Mouse (Mus musculus): Measurements from ENCODE around the gene Gm10382. TPM values are rescaled to one million over a fixed set of nuclear protein-coding genes. Genes with fewer than 3 reads are reported as not detected.

Gene Gm10382
- polyA plus RNA-seq, 1 experiment from 2014 or later = 4.1 TPM

DNA sequence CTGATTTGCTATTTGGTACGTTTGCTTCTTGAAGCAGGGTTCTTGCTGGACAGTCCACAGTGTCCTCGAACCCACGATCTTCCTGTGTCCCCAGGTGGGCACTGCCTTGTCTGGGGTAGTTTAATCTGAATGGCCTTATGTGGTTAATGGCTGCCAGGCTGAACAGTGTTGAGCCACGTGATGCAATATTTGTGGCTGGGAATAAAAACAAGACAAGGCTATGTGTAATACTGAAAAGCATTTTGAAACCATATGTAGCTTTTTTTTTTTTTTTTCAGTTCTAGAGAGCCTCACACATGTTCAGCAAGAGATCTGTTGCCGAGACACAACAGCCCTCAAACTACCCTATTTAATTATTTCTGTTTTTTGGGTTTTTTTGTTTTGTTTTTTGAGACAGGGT lies 21.0 kb upstream of the Gm10382 start:
- ChIA-PET POLR2A (interaction anchor here (1.5 kb wide), 1 partner anchor 95 kb away, joined by 7 read pairs; no protein-coding TSS in a partner anchor), CTCF (interaction anchor here (0.6 to 4.7 kb wide), 20 partner anchors 8 to 473 kb away, joined by 3 to 36 read pairs (median 4); partner anchors contain the start of gene Scarb1)
- DNase-seq (ENCODE audit: low read depth, low spot score) (no peak), ATAC-seq (no peak)
- in situ Hi-C loops (cut with MboI; ENCODE audit: low pct_unique_long_range_greater_than_20kb) = no loop called here
- H3K27me3 ChIP-seq = no peaks in the 10 kb centered on the region
- no peak for TF ChIP-seq CTCF (IDR thresholded peaks at IDR 0.05)

DNA sequence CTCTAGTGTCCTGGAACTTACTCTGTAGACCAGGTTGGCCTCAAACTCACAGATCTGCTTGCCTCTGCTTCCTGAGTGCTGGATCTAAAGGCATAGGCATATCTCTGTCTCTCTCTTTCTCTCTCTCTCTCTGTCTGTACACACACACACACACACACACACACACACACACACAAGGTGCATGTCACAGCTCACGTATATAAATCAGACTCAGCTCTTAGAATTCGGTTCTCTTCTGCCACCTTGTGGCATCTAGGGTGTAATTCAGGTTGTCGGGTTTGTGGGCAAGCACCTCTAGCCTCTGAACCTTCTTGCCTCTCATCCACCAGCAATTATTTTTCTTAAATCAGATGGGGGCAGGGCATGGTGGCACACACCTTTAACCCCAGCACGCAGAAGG lies 20.6 kb upstream of the Gm10382 start:
- DNase-seq (ENCODE audit: low read depth, low spot score) = no peak
- ChIA-PET CTCF (interaction anchor here (0.6 to 4.7 kb wide), 20 partner anchors 9 to 473 kb away, joined by 3 to 36 read pairs (median 4); partner anchors contain the start of gene Scarb1), POLR2A (interaction anchor here (1.5 kb wide), 1 partner anchor 95 kb away, joined by 7 read pairs; no protein-coding TSS in a partner anchor)
- TF ChIP-seq CTCF (IDR thresholded peaks at IDR 0.05) = peak; percentile 84
- in situ Hi-C loops (cut with MboI; ENCODE audit: low pct_unique_long_range_greater_than_20kb) = no loop called here
- ATAC-seq = peak; percentile 17
- no peaks in the 10 kb centered on the region for H3K27me3 ChIP-seq

DNA sequence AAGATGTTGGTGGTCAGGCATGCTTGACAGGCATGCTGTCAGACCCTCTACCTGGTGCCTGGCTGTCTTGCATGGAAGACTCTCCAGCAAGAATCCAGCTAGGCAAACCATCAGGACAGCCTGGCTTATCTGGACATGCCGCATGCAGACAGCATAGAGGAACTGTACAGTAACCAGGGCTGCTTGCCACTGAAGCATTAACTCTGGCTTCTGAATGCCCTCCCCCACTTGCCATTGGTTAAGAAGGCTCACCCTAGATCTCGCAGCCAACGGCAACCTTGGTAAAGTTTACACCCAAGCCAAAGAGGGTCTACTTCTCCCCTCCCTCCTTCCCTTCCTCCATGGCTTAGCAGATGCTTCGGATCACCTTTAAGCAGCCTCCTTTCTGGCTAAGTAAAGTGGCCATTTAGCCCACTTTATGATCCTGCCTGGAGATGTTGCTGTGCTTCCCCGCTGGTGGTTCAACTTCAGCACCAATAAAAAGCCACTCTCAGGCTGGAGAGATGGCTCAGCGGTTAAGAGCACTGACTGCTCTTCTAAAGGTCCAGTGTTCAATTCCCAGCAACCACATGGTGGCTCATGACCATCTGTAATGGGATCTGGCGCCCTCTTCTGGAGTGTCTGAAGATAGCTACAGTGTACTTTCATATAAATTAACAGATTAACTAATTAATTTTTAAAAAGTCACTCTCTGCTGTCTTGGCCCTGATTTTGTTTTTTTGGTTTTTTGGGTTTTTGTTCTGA lies 18.0 kb upstream of the Gm10382 start:
- DNase-seq (ENCODE audit: low read depth, low spot score) (no peak), ATAC-seq (no peak)
- ChIA-PET CTCF (interaction anchor here (1.0 to 4.7 kb wide), 3 partner anchors 9 to 100 kb away, joined by 3 to 36 read pairs (median 4); no protein-coding TSS in a partner anchor), POLR2A (no interaction called here)
- TF ChIP-seq CTCF (IDR thresholded peaks at IDR 0.05) = peak; percentile 61
- no peaks in the 10 kb centered on the region for H3K27me3 ChIP-seq
- in situ Hi-C loops (cut with MboI; ENCODE audit: low pct_unique_long_range_greater_than_20kb) = no loop called here

DNA sequence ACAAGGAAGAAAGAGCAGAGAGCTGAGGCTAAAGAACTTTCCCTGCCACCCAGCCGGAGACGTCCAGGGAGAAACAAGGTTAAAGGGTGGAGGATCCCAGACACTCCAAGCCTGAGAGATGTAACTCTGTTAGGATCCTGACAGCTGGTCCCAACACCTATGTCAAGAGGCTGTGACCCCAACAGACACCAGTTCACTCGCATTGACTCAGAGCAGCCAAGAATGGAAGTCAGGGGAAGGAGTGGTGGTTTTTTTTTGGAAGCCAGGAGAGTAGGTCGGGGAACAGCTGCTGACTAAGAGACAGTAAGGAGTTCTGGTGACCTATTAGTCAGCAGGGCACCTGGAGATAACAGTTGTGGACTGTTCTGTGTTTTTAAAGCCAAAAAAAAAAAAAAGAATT lies 17.1 kb upstream of the Gm10382 start:
- no peak for TF ChIP-seq CTCF (IDR thresholded peaks at IDR 0.05)
- in situ Hi-C loops (cut with MboI; ENCODE audit: low pct_unique_long_range_greater_than_20kb) = no loop called here
- POLR2A ChIA-PET = interaction anchor here (0.7 kb wide), 1 partner anchor 14 kb away, joined by 3 read pairs; no protein-coding TSS in a partner anchor
- H3K27me3 ChIP-seq = no peaks in the 10 kb centered on the region
- CTCF ChIA-PET = interaction anchor here (0.7 to 1.8 kb wide), 4 partner anchors 10 to 101 kb away, joined by 3 to 6 read pairs (median 4); no protein-coding TSS in a partner anchor
- DNase-seq (ENCODE audit: low read depth, low spot score) = no peak
- ATAC-seq = no peak

DNA sequence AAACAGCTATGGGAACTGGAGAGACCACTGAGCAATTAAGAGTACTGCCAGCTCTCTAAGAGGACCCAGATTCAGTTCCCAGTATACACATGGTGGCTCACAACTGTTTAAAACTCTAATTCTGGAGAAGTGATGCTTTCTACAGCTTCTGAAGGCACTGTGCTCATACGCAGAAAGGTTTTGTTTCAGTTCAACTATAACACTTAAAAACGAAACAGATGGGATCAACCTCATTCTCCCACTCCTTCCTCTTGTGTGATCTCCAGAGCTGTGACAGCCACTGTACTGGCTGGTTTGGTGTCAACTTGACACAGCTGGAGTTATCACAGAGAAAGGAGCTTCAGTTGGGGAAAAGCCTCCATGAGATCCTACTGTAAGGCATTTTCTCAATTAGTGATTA lies 13.3 kb upstream of the Gm10382 start:
- no peak for ATAC-seq
- H3K27me3 ChIP-seq = no peaks in the 10 kb centered on the region
- CTCF ChIA-PET = interaction anchor here (0.7 to 1.8 kb wide), 4 partner anchors 19 to 467 kb away, joined by 3 to 4 read pairs (median 4); no protein-coding TSS in a partner anchor
- in situ Hi-C loops (cut with MboI; ENCODE audit: low pct_unique_long_range_greater_than_20kb) = no loop called here
- POLR2A ChIA-PET = no interaction called here
- no peak for DNase-seq (ENCODE audit: low read depth, low spot score)
- no peak for TF ChIP-seq CTCF (IDR thresholded peaks at IDR 0.05)

DNA sequence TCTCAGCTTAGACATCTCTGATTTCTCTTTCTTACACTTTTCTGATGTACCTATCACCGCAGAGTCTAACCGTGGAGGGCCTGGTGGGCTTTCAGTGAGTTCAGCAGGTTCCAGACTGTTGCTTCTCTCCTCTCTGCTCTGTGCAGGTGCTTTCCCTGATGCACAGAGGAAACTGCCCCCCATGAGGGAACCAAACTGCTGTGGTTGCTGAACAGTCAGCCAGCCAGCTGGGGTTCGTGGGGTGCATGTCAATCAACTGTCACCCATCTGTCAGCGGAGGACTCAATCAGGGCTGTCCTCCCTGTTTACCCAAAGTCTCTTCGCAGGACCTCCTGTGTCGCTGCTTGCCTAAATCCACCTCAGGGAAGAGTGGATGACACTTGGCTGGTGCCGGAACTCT lies 11.9 kb upstream of the Gm10382 start:
- DNase-seq (ENCODE audit: low read depth, low spot score) (no peak), ATAC-seq (no peak)
- in situ Hi-C loops (cut with MboI; ENCODE audit: low pct_unique_long_range_greater_than_20kb) = no loop called here
- no peaks in the 10 kb centered on the region for H3K27me3 ChIP-seq
- POLR2A ChIA-PET = no interaction called here
- TF ChIP-seq CTCF (IDR thresholded peaks at IDR 0.05) = no peak
- CTCF ChIA-PET = interaction anchor here (1.3 kb wide), 2 partner anchors 9 to 111 kb away, joined by 3 to 4 read pairs; no protein-coding TSS in a partner anchor

DNA sequence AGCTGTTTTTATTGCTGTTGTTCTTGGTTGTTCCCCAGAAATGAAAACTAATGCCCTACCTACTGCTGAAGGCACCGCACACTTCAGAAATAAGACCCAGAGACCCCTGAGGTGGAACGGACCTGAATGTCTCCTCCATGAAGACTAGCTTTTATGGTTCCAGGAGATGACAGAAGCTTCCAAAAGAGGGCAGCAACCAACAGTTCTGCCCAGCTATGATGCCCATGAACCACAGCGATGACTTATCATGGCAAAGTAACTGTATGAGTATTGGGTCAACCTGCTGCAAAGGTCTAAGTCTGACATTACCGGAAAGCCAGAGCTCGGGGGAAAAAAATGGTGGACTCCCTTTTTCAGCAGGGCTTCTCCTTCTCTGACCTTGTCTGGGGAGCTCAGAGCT lies 10.2 kb upstream of the Gm10382 start:
- ChIA-PET CTCF (interaction anchor here (1.2 to 4.3 kb wide), 4 partner anchors 10 to 79 kb away, joined by 4 to 36 read pairs (median 6); no protein-coding TSS in a partner anchor), POLR2A (no interaction called here)
- in situ Hi-C loops (cut with MboI; ENCODE audit: low pct_unique_long_range_greater_than_20kb) = no loop called here
- no peaks in the 10 kb centered on the region for H3K27me3 ChIP-seq
- peak; percentile 58 for TF ChIP-seq CTCF (IDR thresholded peaks at IDR 0.05)
- no peak for DNase-seq (ENCODE audit: low read depth, low spot score)
- ATAC-seq = no peak

DNA sequence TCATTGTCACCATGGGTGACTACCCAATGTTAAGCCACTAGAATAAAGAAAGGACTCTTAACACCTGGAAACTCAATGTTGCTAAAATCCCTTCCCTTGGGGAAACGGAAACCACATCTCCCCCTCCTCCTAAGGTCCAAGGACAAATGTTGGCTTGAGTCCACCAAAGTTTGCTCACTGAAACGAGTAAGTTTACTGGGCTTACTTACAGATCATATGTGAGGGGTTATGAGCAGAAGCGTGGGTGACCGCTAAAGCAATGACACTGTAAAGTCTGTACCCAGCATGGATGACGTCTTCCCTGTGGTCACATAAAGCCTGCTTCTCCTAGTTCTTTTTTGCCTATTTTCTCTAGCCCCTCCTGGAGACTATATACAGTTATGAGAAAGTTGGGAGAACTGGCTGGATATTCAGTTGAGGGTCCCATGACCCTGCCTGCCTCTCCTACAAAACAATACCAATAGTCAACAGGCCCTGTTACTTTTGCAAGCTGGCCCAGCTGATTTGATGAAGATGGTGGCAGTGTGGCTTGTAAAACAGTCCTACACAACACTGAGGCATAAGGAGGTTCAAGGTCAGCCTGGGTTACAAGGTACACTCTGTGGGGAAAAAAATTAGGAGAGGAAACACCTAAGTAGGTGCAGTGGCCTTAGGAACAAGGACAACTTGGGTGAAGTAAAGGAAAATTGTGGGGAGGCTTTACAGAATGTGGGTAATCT lies 7.0 kb upstream of the Gm10382 start:
- ATAC-seq (no peak), DNase-seq (ENCODE audit: low read depth, low spot score) (no peak)
- TF ChIP-seq CTCF (IDR thresholded peaks at IDR 0.05) = no peak
- POLR2A ChIA-PET = interaction anchor here (2.6 to 4.0 kb wide), 2 partner anchors 11 to 24 kb away, joined by 11 to 32 read pairs; no protein-coding TSS in a partner anchor
- in situ Hi-C loops (cut with MboI; ENCODE audit: low pct_unique_long_range_greater_than_20kb) = no loop called here
- no peaks in the 10 kb centered on the region for H3K27me3 ChIP-seq
- CTCF ChIA-PET = interaction anchor here (0.8 to 4.4 kb wide), 7 partner anchors 10 to 106 kb away, joined by 3 to 36 read pairs (median 6); no protein-coding TSS in a partner anchor

DNA sequence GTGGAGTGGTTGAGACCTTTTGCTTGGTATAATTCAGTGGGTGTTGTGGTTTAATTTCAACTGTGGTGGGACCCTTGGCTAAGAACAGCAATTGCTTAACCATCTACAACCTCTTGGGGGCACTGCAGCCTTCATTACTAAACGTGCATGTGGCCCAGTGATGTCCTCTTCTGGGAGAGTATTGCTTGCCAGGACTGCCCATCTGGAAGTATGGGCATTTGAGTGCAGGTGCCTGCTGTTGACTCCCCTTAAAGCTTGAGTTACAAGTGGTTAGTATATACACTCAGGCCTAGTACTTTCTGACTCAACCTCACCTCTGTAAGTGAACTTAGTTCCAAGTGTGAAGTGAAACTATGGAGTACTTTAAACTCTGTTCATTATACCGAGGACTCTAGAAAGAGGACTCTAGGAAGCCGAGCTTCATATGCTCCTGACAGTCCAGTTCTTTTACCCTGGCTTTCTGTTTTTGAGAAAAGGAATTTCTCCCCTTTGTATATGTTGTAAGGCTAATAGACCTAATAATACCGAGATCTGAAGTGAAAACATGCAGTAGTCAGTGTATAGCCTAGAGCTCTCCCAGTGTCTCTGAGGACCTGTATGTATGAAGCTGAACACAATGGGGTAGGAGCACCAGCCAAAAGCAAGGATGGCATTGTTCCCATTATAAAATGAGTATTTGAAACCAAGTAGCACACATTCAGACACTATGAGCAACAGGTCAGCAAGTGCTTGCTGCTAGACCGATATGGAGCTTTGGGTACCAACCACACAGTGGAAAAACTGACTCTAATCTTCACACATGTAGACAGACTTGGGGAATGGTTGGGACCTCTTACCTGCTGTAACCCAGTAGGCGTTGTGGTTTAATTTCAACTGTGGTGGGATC lies 6.2 kb upstream of the Gm10382 start:
- DNase-seq (ENCODE audit: low read depth, low spot score) (no peak), ATAC-seq (peak; percentile 56)
- ChIA-PET POLR2A (interaction anchor here (0.6 to 4.0 kb wide), 5 partner anchors 10 to 106 kb away, joined by 3 to 32 read pairs (median 6); partner anchors contain the start of gene Bri3bp), CTCF (interaction anchor here (1.0 to 4.4 kb wide), 9 partner anchors 11 to 105 kb away, joined by 3 to 36 read pairs (median 6); no protein-coding TSS in a partner anchor)
- TF ChIP-seq CTCF (IDR thresholded peaks at IDR 0.05) = peak; percentile 89
- no peaks in the 10 kb centered on the region for H3K27me3 ChIP-seq
- in situ Hi-C loops (cut with MboI; ENCODE audit: low pct_unique_long_range_greater_than_20kb) = no loop called here
